Mouse (Mus musculus): ENCODE results near the gene P2rx4.

P2rx4 gene

DNA sequence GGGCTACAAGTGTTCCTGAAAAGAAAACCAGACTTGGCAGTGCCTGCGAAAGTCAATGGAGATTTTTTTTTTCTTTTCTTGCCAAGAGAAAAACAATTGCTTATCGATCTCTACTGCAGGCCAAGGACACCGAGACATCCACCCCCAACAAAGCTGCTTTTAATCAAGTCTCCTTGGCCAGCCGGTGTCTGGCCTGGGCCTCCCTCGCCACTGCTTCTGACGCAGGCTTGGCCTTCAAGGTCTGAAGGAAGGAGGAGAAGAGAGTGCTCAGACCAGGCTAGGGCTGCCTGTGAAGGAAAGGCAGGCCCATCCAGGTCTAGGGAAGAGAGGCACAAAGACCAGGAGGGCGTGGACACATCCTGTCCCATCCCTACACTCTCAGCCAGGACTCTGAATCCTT lies 63.0 kb downstream of the P2rx4 start:
- Histone ChIP-seq H3K9me3 (ENCODE audit: low read length) (no peaks in the 10 kb centered on the region), H3K27me3 (ENCODE audit: insufficient read depth, low read length) (peaks cover 8% of the 10 kb centered on the region; the same call in 1 of the 2 replicates), H3K4me3 (replicated peaks; ENCODE audit: low read length) (peak overlapping the region; percentile 55), H3K36me3 (ENCODE audit: insufficient read depth, low read length) (no peaks in the 10 kb centered on the region), H3K4me1 (replicated peaks; ENCODE audit: low read depth, low read length) (peaks cover 76% of the 10 kb centered on the region)
- TF ChIP-seq NANOG (IDR thresholded peaks at IDR 0.05; ENCODE audit: borderline replicate concordance, low read length): no peak
- no peak for TF ChIP-seq POU5F1 (IDR thresholded peaks at IDR 0.05; ENCODE audit: borderline replicate concordance, low read length)
- TF ChIP-seq CTCF (conservative IDR thresholded peaks at IDR 0.05; ENCODE audit: low read length): no peak

DNA sequence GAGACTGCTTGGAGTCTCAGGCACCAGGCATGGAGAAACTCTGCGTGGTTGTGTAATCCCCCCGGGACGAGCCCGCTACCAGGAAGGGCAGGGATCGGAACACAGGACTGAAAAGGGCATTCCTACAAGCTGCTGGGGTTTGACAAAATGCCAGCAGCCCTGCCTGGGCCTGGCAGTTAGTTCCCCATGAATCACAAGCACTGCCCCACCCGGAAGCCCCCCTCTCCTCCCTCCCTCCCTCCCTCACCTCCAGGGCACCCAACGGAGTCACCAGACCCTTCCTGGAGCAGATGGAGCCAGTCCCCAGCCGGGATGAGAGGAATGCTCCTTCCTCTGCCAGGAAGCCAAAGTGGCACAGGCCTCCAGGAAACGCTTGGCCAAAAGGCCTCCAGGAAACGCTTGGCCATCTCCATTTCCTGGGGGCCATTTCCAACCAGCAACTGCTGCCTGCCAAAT lies 63.5 kb downstream of the P2rx4 start:
- peak overlapping the region; percentile 55 for H3K4me3 ChIP-seq (replicated peaks; ENCODE audit: low read length)
- H3K4me1 ChIP-seq (replicated peaks; ENCODE audit: low read depth, low read length): peaks cover 81% of the 10 kb centered on the region
- H3K36me3 ChIP-seq (ENCODE audit: insufficient read depth, low read length): no peaks in the 10 kb centered on the region
- H3K27me3 ChIP-seq (ENCODE audit: insufficient read depth, low read length): peaks cover 8% of the 10 kb centered on the region; the same call in 1 of the 2 replicates
- H3K9me3 ChIP-seq (ENCODE audit: low read length): no peaks in the 10 kb centered on the region
- TF ChIP-seq POU5F1 (IDR thresholded peaks at IDR 0.05; ENCODE audit: borderline replicate concordance, low read length) (no peak), NANOG (IDR thresholded peaks at IDR 0.05; ENCODE audit: borderline replicate concordance, low read length) (no peak), CTCF (conservative IDR thresholded peaks at IDR 0.05; ENCODE audit: low read length) (no peak)

DNA sequence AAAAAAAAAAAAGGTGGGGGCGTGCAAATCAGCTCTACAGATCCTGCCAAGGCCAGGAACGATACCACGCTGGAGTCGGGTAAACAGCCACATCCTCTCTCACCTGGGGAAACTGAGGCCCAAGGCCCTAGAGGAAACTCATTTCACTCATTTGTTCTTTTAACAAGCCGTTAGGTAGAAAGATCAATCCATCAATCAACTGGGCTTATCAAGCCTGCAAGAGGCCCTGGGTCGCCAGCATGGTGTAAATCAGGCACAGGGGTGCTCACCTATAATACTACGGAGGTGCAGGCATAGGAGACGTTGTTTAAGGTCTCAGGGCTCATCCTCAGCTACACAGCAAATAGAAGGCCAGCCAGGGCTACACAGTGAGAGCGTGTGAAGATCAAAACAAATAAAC lies 64.1 kb downstream of the P2rx4 start:
- Histone ChIP-seq H3K4me3 (replicated peaks; ENCODE audit: low read length) (no peak overlapping the region; the same call in 1 of the 2 replicates), H3K9me3 (ENCODE audit: low read length) (no peaks in the 10 kb centered on the region), H3K27me3 (ENCODE audit: insufficient read depth, low read length) (peaks cover 8% of the 10 kb centered on the region; the same call in 1 of the 2 replicates), H3K4me1 (replicated peaks; ENCODE audit: low read depth, low read length) (peaks cover 87% of the 10 kb centered on the region), H3K36me3 (ENCODE audit: insufficient read depth, low read length) (no peaks in the 10 kb centered on the region)
- TF ChIP-seq POU5F1 (IDR thresholded peaks at IDR 0.05; ENCODE audit: borderline replicate concordance, low read length): no peak
- no peak for TF ChIP-seq NANOG (IDR thresholded peaks at IDR 0.05; ENCODE audit: borderline replicate concordance, low read length)
- TF ChIP-seq CTCF (conservative IDR thresholded peaks at IDR 0.05; ENCODE audit: low read length): no peak

DNA sequence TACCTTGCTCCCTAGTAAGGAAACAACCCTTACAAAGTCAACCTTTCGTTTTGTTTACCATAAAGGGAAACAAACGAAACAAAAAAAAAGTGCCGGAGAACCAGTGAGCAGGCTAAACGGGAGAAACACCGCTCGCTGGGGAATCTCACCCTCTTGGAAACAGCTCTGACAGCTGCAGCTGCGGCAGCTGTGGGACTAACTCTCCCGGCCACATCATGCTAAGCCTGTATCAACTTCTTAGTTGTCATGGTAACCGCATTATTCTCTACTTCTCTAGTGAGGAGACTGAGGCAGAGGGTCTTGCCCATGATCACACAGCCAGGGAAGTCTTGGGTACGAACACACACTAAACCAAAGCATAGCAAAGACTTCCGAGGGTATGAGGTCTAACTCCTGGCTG lies 66.4 kb downstream of the P2rx4 start:
- H3K4me3 ChIP-seq (replicated peaks; ENCODE audit: low read length): no peak overlapping the region
- peaks cover 92% of the 10 kb centered on the region for H3K4me1 ChIP-seq (replicated peaks; ENCODE audit: low read depth, low read length)
- TF ChIP-seq NANOG (IDR thresholded peaks at IDR 0.05; ENCODE audit: borderline replicate concordance, low read length) (no peak), POU5F1 (IDR thresholded peaks at IDR 0.05; ENCODE audit: borderline replicate concordance, low read length) (no peak), CTCF (conservative IDR thresholded peaks at IDR 0.05; ENCODE audit: low read length) (no peak)
- H3K9me3 ChIP-seq (ENCODE audit: low read length): no peaks in the 10 kb centered on the region
- H3K36me3 ChIP-seq (ENCODE audit: insufficient read depth, low read length): no peaks in the 10 kb centered on the region
- H3K27me3 ChIP-seq (ENCODE audit: insufficient read depth, low read length): peaks cover 31% of the 10 kb centered on the region

DNA sequence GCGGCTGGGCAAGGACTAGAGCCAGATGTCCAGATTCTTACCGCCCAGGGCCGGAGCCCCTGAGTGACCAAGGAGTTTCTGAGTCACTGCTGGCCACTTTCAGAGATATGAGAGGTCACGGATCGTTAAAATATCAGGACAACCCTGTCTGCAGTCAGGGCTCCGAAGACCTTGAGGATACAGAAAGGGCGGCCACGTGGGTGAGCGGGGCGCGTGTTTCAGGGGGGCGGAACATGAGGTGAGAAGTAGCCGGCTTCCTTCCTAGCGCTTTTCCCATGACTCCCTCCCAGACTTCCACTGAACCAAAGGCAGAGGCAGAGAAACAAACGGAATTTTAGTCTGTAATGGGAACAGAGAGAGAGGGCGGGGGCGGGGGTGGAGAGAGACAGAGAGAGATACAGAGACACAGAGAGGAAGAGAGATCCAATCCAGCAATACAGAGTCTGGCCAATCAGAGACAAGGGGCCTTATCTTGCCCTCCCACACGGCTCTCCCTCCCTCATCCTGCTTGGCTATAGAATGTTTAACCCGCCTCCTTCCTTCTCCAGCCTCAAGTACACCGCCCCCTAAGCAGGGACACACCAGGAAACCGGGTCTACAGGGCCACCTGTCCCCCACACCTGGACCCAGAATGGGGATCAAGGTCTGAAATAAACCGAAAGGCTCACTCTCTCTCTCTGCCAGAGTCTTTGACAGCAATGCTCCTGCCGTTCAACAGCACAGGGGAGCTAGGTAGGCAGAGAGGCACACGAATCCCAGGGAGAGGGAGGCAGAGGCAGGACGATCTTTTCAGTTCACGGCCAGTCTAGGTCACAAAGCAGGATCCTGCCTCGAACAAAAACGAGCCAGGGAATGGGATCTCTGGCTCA lies 67.6 kb downstream of the P2rx4 start:
- peak overlapping the region; percentile 75 for H3K4me3 ChIP-seq (replicated peaks; ENCODE audit: low read length)
- no peaks in the 10 kb centered on the region for H3K36me3 ChIP-seq (ENCODE audit: insufficient read depth, low read length)
- TF ChIP-seq POU5F1 (IDR thresholded peaks at IDR 0.05; ENCODE audit: borderline replicate concordance, low read length) (no peak), CTCF (conservative IDR thresholded peaks at IDR 0.05; ENCODE audit: low read length) (no peak), NANOG (IDR thresholded peaks at IDR 0.05; ENCODE audit: borderline replicate concordance, low read length) (no peak)
- no peaks in the 10 kb centered on the region for H3K9me3 ChIP-seq (ENCODE audit: low read length)
- H3K4me1 ChIP-seq (replicated peaks; ENCODE audit: low read depth, low read length): peaks cover 86% of the 10 kb centered on the region
- peaks cover 31% of the 10 kb centered on the region for H3K27me3 ChIP-seq (ENCODE audit: insufficient read depth, low read length)

DNA sequence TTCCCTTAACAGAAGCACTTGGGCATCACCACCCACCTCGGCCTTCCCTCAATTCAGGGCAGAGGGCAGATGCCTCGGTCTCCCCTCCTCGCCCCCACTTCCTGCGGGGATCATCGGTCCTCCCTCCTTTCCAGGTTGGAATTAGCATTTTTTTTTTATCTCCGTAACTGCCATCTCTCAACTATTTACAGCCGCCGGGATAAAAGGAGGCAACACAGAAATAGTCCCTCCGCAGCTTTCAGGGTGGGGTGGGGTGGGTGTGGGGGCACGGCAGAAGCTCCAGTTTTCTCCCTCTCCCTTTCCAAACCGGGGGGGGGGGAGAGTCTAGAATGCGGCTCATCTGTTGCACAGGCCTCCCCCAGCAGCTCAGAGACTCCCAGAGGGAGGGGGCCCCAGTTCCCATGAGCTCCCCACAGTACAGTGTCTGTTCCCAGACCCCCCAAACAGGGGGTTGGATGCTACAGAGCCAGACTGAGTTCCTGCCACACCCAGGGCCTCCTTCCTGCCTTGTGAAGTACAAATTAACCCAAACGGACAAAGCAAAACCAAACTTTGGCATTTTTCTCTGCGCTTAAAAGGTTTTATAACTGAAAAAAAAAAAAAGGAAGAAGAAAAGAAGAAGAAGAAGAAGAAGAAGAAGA lies 68.4 kb downstream of the P2rx4 start:
- H3K27me3 ChIP-seq (ENCODE audit: insufficient read depth, low read length): peaks cover 31% of the 10 kb centered on the region
- no peaks in the 10 kb centered on the region for H3K36me3 ChIP-seq (ENCODE audit: insufficient read depth, low read length)
- TF ChIP-seq POU5F1 (IDR thresholded peaks at IDR 0.05; ENCODE audit: borderline replicate concordance, low read length) (no peak), NANOG (IDR thresholded peaks at IDR 0.05; ENCODE audit: borderline replicate concordance, low read length) (no peak), CTCF (conservative IDR thresholded peaks at IDR 0.05; ENCODE audit: low read length) (no peak)
- H3K4me1 ChIP-seq (replicated peaks; ENCODE audit: low read depth, low read length): peaks cover 86% of the 10 kb centered on the region
- H3K9me3 ChIP-seq (ENCODE audit: low read length): no peaks in the 10 kb centered on the region
- H3K4me3 ChIP-seq (replicated peaks; ENCODE audit: low read length): peak overlapping the region; percentile 75

DNA sequence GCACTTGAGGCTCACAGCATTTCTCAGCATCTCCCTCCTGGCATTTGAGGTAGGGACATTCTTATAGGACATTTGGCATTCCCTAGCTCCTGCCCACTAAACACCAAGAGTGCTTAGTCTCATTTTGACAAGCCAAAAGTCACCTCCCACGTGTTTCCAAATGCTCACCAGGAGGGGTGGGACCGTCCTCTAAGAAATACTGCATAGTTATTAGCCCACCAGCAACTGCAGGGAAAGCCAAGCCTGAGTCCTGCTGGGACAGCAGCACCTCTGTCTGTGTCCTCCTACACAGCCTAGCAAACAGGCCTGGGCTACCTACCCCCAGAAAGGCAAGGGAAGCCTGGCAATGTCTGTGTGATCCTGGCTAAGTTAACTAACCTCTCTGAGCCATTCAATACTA lies 70.0 kb downstream of the P2rx4 start:
- peaks cover 31% of the 10 kb centered on the region for H3K27me3 ChIP-seq (ENCODE audit: insufficient read depth, low read length)
- peaks cover 87% of the 10 kb centered on the region for H3K4me1 ChIP-seq (replicated peaks; ENCODE audit: low read depth, low read length)
- TF ChIP-seq POU5F1 (IDR thresholded peaks at IDR 0.05; ENCODE audit: borderline replicate concordance, low read length): no peak
- TF ChIP-seq CTCF (conservative IDR thresholded peaks at IDR 0.05; ENCODE audit: low read length): no peak
- TF ChIP-seq NANOG (IDR thresholded peaks at IDR 0.05; ENCODE audit: borderline replicate concordance, low read length): no peak
- H3K9me3 ChIP-seq (ENCODE audit: low read length): no peaks in the 10 kb centered on the region
- H3K36me3 ChIP-seq (ENCODE audit: insufficient read depth, low read length): no peaks in the 10 kb centered on the region
- H3K4me3 ChIP-seq (replicated peaks; ENCODE audit: low read length): no peak overlapping the region
